Mouse (Mus musculus) lung, adult 18-20 months (tissue): Measurements from ENCODE around the gene Cabcoco1.

ENCODE experiments used
- DNase-seq, 2 experiments: peaks; one replicate each; pipeline ENCODE4 v3.0.0; 2022; ENCODE audit warnings: mixed read lengths in 2 of 2

The Cabcoco1 gene

GRCm38 (mm10) chr10:68541139-68541942 is at the start of gene Cabcoco1:
Gene Cabcoco1 (minus strand): TSS chr10:68541896.
- peak; percentile 71 to 74 for DNase-seq

GRCm38 (mm10) chr10:68589530-68590252 is 48.0 kb upstream of the Cabcoco1 start:
- DNase-seq = peak in 1 of 2 experiments; percentile 8

- no peak for DNase-seq
Observed at GRCm38 (mm10) chr10:68587416-68588040, 45.8 kb upstream of the Cabcoco1 start.

- DNase-seq = peak in 1 of 2 experiments; percentile 5
Observed at GRCm38 (mm10) chr10:68577321-68577720, 35.6 kb upstream of the Cabcoco1 start.

- DNase-seq = no peak
Observed at GRCm38 (mm10) chr10:68568172-68568571, 26.5 kb upstream of the Cabcoco1 start.

- no peak for DNase-seq
Observed at GRCm38 (mm10) chr10:68562344-68562743, 20.6 kb upstream of the Cabcoco1 start.

- no peak for DNase-seq
Observed at GRCm38 (mm10) chr10:68558828-68559219, 17.1 kb upstream of the Cabcoco1 start.

- DNase-seq = peak; percentile 61
Observed at GRCm38 (mm10) chr10:68558105-68558827, 16.6 kb upstream of the Cabcoco1 start.

- DNase-seq = no peak
Observed at GRCm38 (mm10) chr10:68553677-68554076, 12.0 kb upstream of the Cabcoco1 start.

GRCm38 (mm10) chr10:68552556-68552955 is 10.9 kb upstream of the Cabcoco1 start:
- DNase-seq = no peak

- no peak for DNase-seq
Observed at GRCm38 (mm10) chr10:68551316-68551715, 9.6 kb upstream of the Cabcoco1 start.

GRCm38 (mm10) chr10:68550668-68551267 is 9.1 kb upstream of the Cabcoco1 start:
- DNase-seq = no peak

- DNase-seq = no peak
Observed at GRCm38 (mm10) chr10:68543107-68543506, 1.4 kb upstream of the Cabcoco1 start.

GRCm38 (mm10) chr10:68541943-68542420 is 286 bp upstream of the Cabcoco1 start:
- DNase-seq = no peak

- no peak for DNase-seq
Observed at GRCm38 (mm10) chr10:68540612-68541011, 1.1 kb downstream of the Cabcoco1 start.

- no peak for DNase-seq
Observed at GRCm38 (mm10) chr10:68537261-68537950, 4.3 kb downstream of the Cabcoco1 start.

- DNase-seq = no peak
Observed at GRCm38 (mm10) chr10:68529364-68530049, 12.2 kb downstream of the Cabcoco1 start.

GRCm38 (mm10) chr10:68528958-68529357 is 12.7 kb downstream of the Cabcoco1 start:
- DNase-seq = no peak

GRCm38 (mm10) chr10:68522106-68522505 is 19.6 kb downstream of the Cabcoco1 start:
- DNase-seq = no peak

- DNase-seq = no peak
Observed at GRCm38 (mm10) chr10:68512433-68513019, 29.2 kb downstream of the Cabcoco1 start.

GRCm38 (mm10) chr10:68507741-68508140 is 34.0 kb downstream of the Cabcoco1 start:
- DNase-seq = no peak
